Mouse (Mus musculus): ENCODE data around the gene Dcaf11.

GRCm38 (mm10) chr14:55515846-55516245, 44.0 kb upstream of the Dcaf11 start:
- TF ChIP-seq CTCF (IDR thresholded peaks at IDR 0.05) = no peak
- TF ChIP-seq EP300 (IDR thresholded peaks at IDR 0.05) = no peak
